Mouse (Mus musculus) G1E (cell line): Measurements from ENCODE around the gene Kcnip4. TPM values are rescaled to one million over a fixed set of nuclear protein-coding genes. Genes with fewer than 3 reads are reported as not detected.

Experiments
- ATAC-seq: 2 replicates; pipeline ENCODE4 v1.8.0; 2016; ENCODE audit warnings: mild to moderate bottlenecking; ENCODE audit not compliant: insufficient number of reproducible peaks, poor library complexity, low FRiP score, severe bottlenecking; ENCODE audit errors: extremely low read depth
- DNase-seq: peaks from one replicate; pipeline ENCODE4 v3.0.0; 2012; ENCODE audit warnings: low spot score
- H3K27me3 ChIP-seq: 2 replicates; pipeline ENCODE4 v1.6.1; 2012; ENCODE audit warnings: mild to moderate bottlenecking, low read length, inconsistent platforms; ENCODE audit not compliant: insufficient read depth
- H3K36me3 ChIP-seq: replicated peaks from 2 replicates; pipeline ENCODE3; 2012; ENCODE audit warnings: mild to moderate bottlenecking, inconsistent platforms
- H3K4me1 ChIP-seq: 2 replicates; pipeline ENCODE4 v1.6.1; 2012; ENCODE audit warnings: low read depth, low read length, inconsistent platforms, mixed read lengths; ENCODE audit not compliant: insufficient read depth
- H3K4me3 ChIP-seq: 2 replicates; pipeline ENCODE4 v1.5.1; 2012; ENCODE audit warnings: low read depth, mild to moderate bottlenecking, inconsistent platforms, low read length, moderate library complexity, mixed read lengths
- H3K9me3 ChIP-seq: replicated peaks from 2 replicates; pipeline ENCODE4 v1.6.1; 2012; ENCODE audit warnings: inconsistent platforms
- CTCF ChIP-seq: IDR thresholded peaks from 2 replicates; pipeline ENCODE4 v1.5.1; 2012; ENCODE audit warnings: low read depth, low read length, inconsistent platforms, mixed read lengths
- GATA1 ChIP-seq: IDR thresholded peaks from 2 replicates; pipeline ENCODE4 v1.6.1; 2012; ENCODE audit warnings: borderline replicate concordance, low read length, inconsistent platforms, mixed read lengths
- GATA2 ChIP-seq: IDR thresholded peaks from 2 replicates; pipeline ENCODE4 v1.6.1; 2012; ENCODE audit warnings: low read depth, low read length, inconsistent platforms, borderline replicate concordance
- POLR2AphosphoS5 ChIP-seq: IDR thresholded peaks from 2 replicates; pipeline ENCODE4 v1.6.1; 2012; ENCODE audit warnings: low read depth, low read length, inconsistent platforms; ENCODE audit not compliant: insufficient replicate concordance
- TAL1 ChIP-seq: conservative IDR thresholded peaks from 2 replicates; pipeline ENCODE4 v1.6.1; 2012; ENCODE audit warnings: low read depth, low read length, inconsistent platforms, mixed read lengths
- polyA plus RNA-seq: library from polyadenylated mRNA; stranded (reverse); fragments of >175 nt; gene quantifications from 2 replicates; pipeline ENCODE4 v1.2.3, GENCODE M21; 2012
- total RNA-seq, 2 experiments: library from RNA; stranded (forward) in 1 of 2; stranded (reverse) in 1 of 2; fragments of 200-1000 nt in 1 of 2; fragments of >200 nt in 1 of 2; fragmentation: Nextera tagmentation in 1 of 2; gene quantifications; 2 replicates each; pipeline ENCODE4 v1.2.3; 2014 to 2017

The Kcnip4 gene
- total and polyA plus RNA-seq, 3 experiments, result 0.05 to 0.38 TPM; not detected in 1

DNA sequence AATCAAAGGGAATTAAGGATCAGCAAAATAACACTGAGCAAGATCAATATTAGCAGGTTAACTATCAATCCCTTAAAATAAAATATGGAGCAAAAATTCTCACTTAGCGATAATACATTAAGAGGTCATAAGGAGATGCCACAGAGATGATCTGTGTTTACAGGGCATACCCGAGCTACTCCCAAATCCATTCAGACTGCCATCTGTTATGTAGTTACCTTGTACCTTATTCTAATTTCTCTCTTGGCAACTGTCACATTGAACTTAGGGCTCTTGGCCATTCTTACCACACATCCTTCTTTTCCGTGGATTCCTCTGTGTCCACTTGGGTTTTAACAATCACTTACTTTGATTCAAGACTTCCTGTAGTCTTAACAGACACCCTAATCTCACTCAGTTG lies 71.6 kb downstream of the Kcnip4 start:
- ATAC-seq, result no peak
- no peaks in the 10 kb centered on the region for H3K27me3 ChIP-seq

DNA sequence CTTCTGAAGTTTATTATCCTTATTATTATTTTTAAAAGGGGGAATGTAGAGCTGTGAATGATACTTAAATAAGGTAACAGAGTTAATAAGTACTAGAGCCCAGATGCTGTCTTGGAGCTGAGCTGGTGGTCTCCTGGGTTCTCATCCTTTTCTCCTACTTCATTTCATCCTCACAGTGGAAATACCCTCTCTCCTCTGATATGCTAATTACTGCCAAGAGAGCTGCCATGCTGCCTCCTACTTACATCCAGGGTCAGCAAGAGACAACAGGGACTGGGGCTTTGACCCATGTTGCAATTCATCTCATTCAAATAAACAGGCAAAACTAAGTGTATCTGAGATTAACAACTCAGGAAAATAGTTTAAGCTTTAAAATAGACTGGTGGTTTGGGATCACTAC lies 73.4 kb downstream of the Kcnip4 start:
- TF ChIP-seq TAL1 (no peak), POLR2AphosphoS5 (no peak), GATA2 (no peak), GATA1 (no peak), CTCF (no peak)

More for the DNA sequence above, 71.6 kb downstream of the Kcnip4 start:
- no peak for TF ChIP-seq CTCF
- TF ChIP-seq GATA1, result no peak
- no peak for TF ChIP-seq GATA2
- no peak for TF ChIP-seq TAL1
- TF ChIP-seq POLR2AphosphoS5, result no peak
- Histone ChIP-seq H3K9me3 (no peaks in the 10 kb centered on the region), H3K4me3 (no peak overlapping the region), H3K36me3 (no peaks in the 10 kb centered on the region), H3K4me1 (no peaks in the 10 kb centered on the region)
- DNase-seq, result no peak

DNA sequence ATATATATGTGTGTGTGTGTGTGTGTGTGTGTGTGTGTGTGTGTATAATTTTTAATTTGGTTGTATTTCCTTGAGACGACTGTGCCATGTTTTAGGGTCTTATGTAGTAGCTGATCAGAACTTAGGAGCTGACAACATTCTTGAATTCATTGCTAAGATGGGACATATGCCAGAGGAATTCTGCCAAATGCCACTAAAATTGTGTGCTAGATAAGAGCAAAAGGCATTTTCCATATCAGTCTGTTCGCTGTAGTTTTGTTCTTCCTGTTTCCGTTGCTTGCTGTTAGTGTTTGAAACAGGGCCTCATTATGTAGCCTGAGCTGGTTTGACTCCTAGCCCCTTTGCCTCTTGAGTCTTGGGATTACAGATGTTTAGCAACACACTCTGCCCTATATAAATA lies 73.8 kb downstream of the Kcnip4 start:
- DNase-seq (no peak), ATAC-seq (no peak)
- Histone ChIP-seq H3K36me3 (no peaks in the 10 kb centered on the region), H3K27me3 (no peaks in the 10 kb centered on the region), H3K9me3 (no peaks in the 10 kb centered on the region), H3K4me3 (no peak overlapping the region), H3K4me1 (no peaks in the 10 kb centered on the region)
- TF ChIP-seq GATA2 (no peak), GATA1 (no peak)

More for the DNA sequence above, 73.4 kb downstream of the Kcnip4 start:
- Histone ChIP-seq H3K27me3 (no peaks in the 10 kb centered on the region), H3K4me3 (no peak overlapping the region), H3K36me3 (no peaks in the 10 kb centered on the region), H3K9me3 (no peaks in the 10 kb centered on the region), H3K4me1 (no peaks in the 10 kb centered on the region)
- ATAC-seq (no peak), DNase-seq (no peak)

DNA sequence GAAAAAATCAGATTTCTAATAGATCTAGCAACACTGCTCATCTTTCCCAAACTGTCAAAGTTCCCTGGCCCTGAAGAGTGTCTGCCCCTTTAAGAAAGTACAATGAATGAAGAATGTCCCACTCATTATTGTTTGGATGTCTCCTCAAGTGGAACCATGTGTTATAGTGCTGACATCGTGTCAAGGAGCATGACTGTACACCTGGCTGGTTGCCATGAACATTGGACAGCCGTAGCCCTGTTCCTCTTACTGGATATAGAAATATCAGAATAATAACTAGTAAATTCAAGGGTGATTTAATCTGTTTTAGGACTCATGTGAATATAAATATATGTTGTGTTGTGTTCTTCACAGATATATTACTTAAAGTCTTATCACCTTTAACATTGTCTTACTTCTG lies 87.5 kb downstream of the Kcnip4 start:
- no peak for DNase-seq
- no peak overlapping the region for H3K4me3 ChIP-seq
- H3K9me3 ChIP-seq, result no peaks in the 10 kb centered on the region
- H3K4me1 ChIP-seq, result no peaks in the 10 kb centered on the region
- no peaks in the 10 kb centered on the region for H3K27me3 ChIP-seq
- H3K36me3 ChIP-seq, result no peaks in the 10 kb centered on the region
- no peak for ATAC-seq
- TF ChIP-seq CTCF, result no peak
- TF ChIP-seq GATA1, result no peak
- TF ChIP-seq GATA2, result no peak
- no peak for TF ChIP-seq TAL1

DNA sequence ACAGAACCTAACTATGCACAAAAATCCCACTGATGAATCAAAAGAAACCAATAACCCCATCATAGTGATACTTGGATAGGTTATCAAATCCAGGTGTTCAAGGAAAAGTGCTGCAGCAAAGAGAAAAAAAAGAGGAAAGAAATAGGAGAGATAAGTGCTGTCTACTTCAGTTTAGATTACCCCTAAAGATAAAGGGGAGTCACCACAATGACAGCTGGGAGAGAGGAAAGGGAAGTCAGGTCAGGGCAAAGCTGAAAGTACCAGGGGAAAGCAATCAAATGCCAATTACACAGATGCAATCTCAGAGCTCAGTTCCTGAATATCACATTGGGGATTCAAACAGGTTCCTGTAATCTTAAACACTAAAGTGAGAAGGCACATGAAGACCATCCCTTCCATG lies 97.0 kb downstream of the Kcnip4 start:
- ATAC-seq (no peak), DNase-seq (no peak)
- H3K36me3 ChIP-seq, result no peaks in the 10 kb centered on the region
- H3K4me1 ChIP-seq, result no peaks in the 10 kb centered on the region
- H3K9me3 ChIP-seq, result no peaks in the 10 kb centered on the region
- no peaks in the 10 kb centered on the region for H3K27me3 ChIP-seq
- no peak overlapping the region for H3K4me3 ChIP-seq
- TF ChIP-seq CTCF (no peak), POLR2AphosphoS5 (no peak), TAL1 (no peak), GATA2 (no peak), GATA1 (no peak)

DNA sequence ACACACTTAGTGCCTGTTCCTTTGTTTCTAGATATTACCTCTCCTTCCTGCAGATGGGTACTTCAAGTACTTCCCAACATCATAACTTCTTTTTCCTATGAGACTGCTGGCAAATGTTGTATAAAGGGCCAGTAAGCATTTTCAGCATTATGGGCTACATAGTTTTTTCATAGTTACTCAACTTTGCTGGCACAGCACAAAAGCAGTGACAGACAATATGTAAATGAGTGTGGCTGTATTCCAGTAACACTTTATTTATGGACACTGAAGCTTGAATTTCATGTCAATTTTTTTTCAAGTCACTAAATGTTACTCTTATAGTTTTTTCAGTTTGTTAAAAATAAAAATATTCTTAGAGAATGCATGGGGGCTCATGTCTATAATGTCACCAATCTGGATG lies 105.0 kb downstream of the Kcnip4 start:
- H3K4me1 ChIP-seq, result no peaks in the 10 kb centered on the region
- no peak for ATAC-seq
- H3K9me3 ChIP-seq, result no peaks in the 10 kb centered on the region
- no peak overlapping the region for H3K4me3 ChIP-seq
- no peak for TF ChIP-seq CTCF
- TF ChIP-seq TAL1, result no peak
- TF ChIP-seq GATA2, result no peak
- no peak for TF ChIP-seq GATA1
- no peak for TF ChIP-seq POLR2AphosphoS5
- no peak for DNase-seq
- no peaks in the 10 kb centered on the region for H3K27me3 ChIP-seq
- no peaks in the 10 kb centered on the region for H3K36me3 ChIP-seq

DNA sequence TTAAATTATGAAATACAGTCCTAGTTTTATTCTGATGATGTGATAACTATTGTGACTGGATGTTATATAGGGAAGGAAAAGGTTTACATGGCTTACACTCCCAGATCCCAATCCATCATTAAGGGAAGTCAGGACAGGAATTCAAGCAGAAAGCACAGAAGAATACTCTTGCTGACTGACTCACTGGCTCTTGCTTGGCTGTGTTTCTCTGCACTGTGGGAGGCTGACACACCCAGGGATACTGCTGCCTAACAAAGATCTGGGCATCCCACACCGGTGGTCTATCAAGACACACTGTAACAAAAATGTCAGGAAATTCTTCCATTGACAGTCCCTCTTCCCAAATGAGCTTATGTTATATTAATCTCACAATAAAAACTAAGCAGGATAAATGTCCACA lies 116.4 kb downstream of the Kcnip4 start:
- H3K4me1 ChIP-seq, result no peaks in the 10 kb centered on the region
- TF ChIP-seq CTCF (no peak), POLR2AphosphoS5 (no peak), TAL1 (no peak), GATA1 (no peak), GATA2 (no peak)
- no peaks in the 10 kb centered on the region for H3K9me3 ChIP-seq
- H3K4me3 ChIP-seq, result no peak overlapping the region
- DNase-seq, result no peak
- H3K27me3 ChIP-seq, result no peaks in the 10 kb centered on the region
- no peaks in the 10 kb centered on the region for H3K36me3 ChIP-seq
- no peak for ATAC-seq
